Mouse (Mus musculus): ENCODE data around the gene Gigyf1. TPM values are rescaled to one million over a fixed set of nuclear protein-coding genes. Genes with fewer than 3 reads are reported as not detected.

The Gigyf1 gene
- polyA plus RNA-seq (2011; ENCODE audit: insufficient read depth, insufficient read length, low replicate concordance, missing spikeins), result 57.6 and 80.1 TPM in 2 replicates

- Histone ChIP-seq H3K4me3 (replicated peaks; ENCODE audit: control insufficient read depth, low read depth, low read length) (no peak within 1 kb of the TSS), H3K4me1 (ENCODE audit: control insufficient read depth, insufficient read depth, low read length) (no peaks in the 10 kb centered on the region), H3K27ac (ENCODE audit: control insufficient read depth, insufficient read depth, low read depth, low read length, poor library complexity) (no peak within 1 kb of the TSS)
- TF ChIP-seq CTCF (IDR thresholded peaks at IDR 0.05; ENCODE audit: control insufficient read depth, insufficient read depth, low read length), result peak; percentile 65
- no peak for TF ChIP-seq POLR2A (IDR thresholded peaks at IDR 0.05; ENCODE audit: borderline replicate concordance, control insufficient read depth, low read depth, low read length)
- WGBS, result 81% methylated on average over 5 of the region's 5 CpGs
These were observed at the start of gene Gigyf1 for GRCm38 (mm10) chr5:137518436-137518835. Gigyf1 (plus strand) TSS chr5:137518548.

GRCm38 (mm10) chr5:137472252-137472904 is 46.0 kb upstream of the Gigyf1 start:
- 43% methylated on average over 5 of the region's 5 CpGs for WGBS
- no peak for TF ChIP-seq POLR2A (IDR thresholded peaks at IDR 0.05; ENCODE audit: borderline replicate concordance, control insufficient read depth, low read depth, low read length)
- TF ChIP-seq CTCF (IDR thresholded peaks at IDR 0.05; ENCODE audit: control insufficient read depth, insufficient read depth, low read length), result no peak
- H3K27ac ChIP-seq (ENCODE audit: control insufficient read depth, insufficient read depth, low read depth, low read length, poor library complexity), result no peak overlapping the region
- no peaks in the 10 kb centered on the region for H3K4me1 ChIP-seq (ENCODE audit: control insufficient read depth, insufficient read depth, low read length)
- H3K4me3 ChIP-seq (replicated peaks; ENCODE audit: control insufficient read depth, low read depth, low read length), result no peak overlapping the region

- TF ChIP-seq CTCF (IDR thresholded peaks at IDR 0.05; ENCODE audit: control insufficient read depth, insufficient read depth, low read length) (no peak), POLR2A (IDR thresholded peaks at IDR 0.05; ENCODE audit: borderline replicate concordance, control insufficient read depth, low read depth, low read length) (no peak)
- Histone ChIP-seq H3K4me3 (replicated peaks; ENCODE audit: control insufficient read depth, low read depth, low read length) (no peak overlapping the region), H3K27ac (ENCODE audit: control insufficient read depth, insufficient read depth, low read depth, low read length, poor library complexity) (no peak overlapping the region), H3K4me1 (ENCODE audit: control insufficient read depth, insufficient read depth, low read length) (no peaks in the 10 kb centered on the region)
- 65% methylated on average over 2 of the region's 2 CpGs for WGBS
These were observed 44.0 kb upstream of the Gigyf1 start for GRCm38 (mm10) chr5:137474351-137474750.

- TF ChIP-seq CTCF (IDR thresholded peaks at IDR 0.05; ENCODE audit: control insufficient read depth, insufficient read depth, low read length), result no peak
- TF ChIP-seq POLR2A (IDR thresholded peaks at IDR 0.05; ENCODE audit: borderline replicate concordance, control insufficient read depth, low read depth, low read length), result no peak
- no peaks in the 10 kb centered on the region for H3K4me1 ChIP-seq (ENCODE audit: control insufficient read depth, insufficient read depth, low read length)
- H3K27ac ChIP-seq (ENCODE audit: control insufficient read depth, insufficient read depth, low read depth, low read length, poor library complexity), result no peak within 1 kb of the TSS
- H3K4me3 ChIP-seq (replicated peaks; ENCODE audit: control insufficient read depth, low read depth, low read length), result no peak within 1 kb of the TSS
- 79% methylated on average over 5 of the region's 5 CpGs for WGBS
These were observed 41.4 kb upstream of the Gigyf1 start, which contains the start of gene Zan for GRCm38 (mm10) chr5:137476964-137477363. Zan (minus strand) TSS chr5:137477064.

GRCm38 (mm10) chr5:137481138-137481537 is 37.2 kb upstream of the Gigyf1 start:
- TF ChIP-seq POLR2A (IDR thresholded peaks at IDR 0.05; ENCODE audit: borderline replicate concordance, control insufficient read depth, low read depth, low read length) (no peak), CTCF (IDR thresholded peaks at IDR 0.05; ENCODE audit: control insufficient read depth, insufficient read depth, low read length) (peak; percentile 49)
- H3K4me1 ChIP-seq (ENCODE audit: control insufficient read depth, insufficient read depth, low read length), result no peaks in the 10 kb centered on the region
- no peak overlapping the region for H3K27ac ChIP-seq (ENCODE audit: control insufficient read depth, insufficient read depth, low read depth, low read length, poor library complexity)
- no peak overlapping the region for H3K4me3 ChIP-seq (replicated peaks; ENCODE audit: control insufficient read depth, low read depth, low read length)

- 57% methylated on average over 8 of the region's 8 CpGs for WGBS
- TF ChIP-seq CTCF (IDR thresholded peaks at IDR 0.05; ENCODE audit: control insufficient read depth, insufficient read depth, low read length) (no peak), POLR2A (IDR thresholded peaks at IDR 0.05; ENCODE audit: borderline replicate concordance, control insufficient read depth, low read depth, low read length) (no peak)
- Histone ChIP-seq H3K4me3 (replicated peaks; ENCODE audit: control insufficient read depth, low read depth, low read length) (no peak overlapping the region), H3K4me1 (ENCODE audit: control insufficient read depth, insufficient read depth, low read length) (no peaks in the 10 kb centered on the region), H3K27ac (ENCODE audit: control insufficient read depth, insufficient read depth, low read depth, low read length, poor library complexity) (no peak overlapping the region)
These were observed 36.5 kb upstream of the Gigyf1 start for GRCm38 (mm10) chr5:137481897-137482296.

- Histone ChIP-seq H3K4me3 (replicated peaks; ENCODE audit: control insufficient read depth, low read depth, low read length) (no peak overlapping the region), H3K27ac (ENCODE audit: control insufficient read depth, insufficient read depth, low read depth, low read length, poor library complexity) (no peak overlapping the region), H3K4me1 (ENCODE audit: control insufficient read depth, insufficient read depth, low read length) (no peaks in the 10 kb centered on the region)
- WGBS, result 40% methylated on average over 30 of the region's 30 CpGs
- TF ChIP-seq POLR2A (IDR thresholded peaks at IDR 0.05; ENCODE audit: borderline replicate concordance, control insufficient read depth, low read depth, low read length) (no peak), CTCF (IDR thresholded peaks at IDR 0.05; ENCODE audit: control insufficient read depth, insufficient read depth, low read length) (no peak)
These were observed 33.1 kb upstream of the Gigyf1 start for GRCm38 (mm10) chr5:137485071-137485850.

GRCm38 (mm10) chr5:137485851-137486155 is 32.5 kb upstream of the Gigyf1 start:
- no peak overlapping the region for H3K27ac ChIP-seq (ENCODE audit: control insufficient read depth, insufficient read depth, low read depth, low read length, poor library complexity)
- WGBS, result 18% methylated on average over 17 of the region's 17 CpGs
- no peaks in the 10 kb centered on the region for H3K4me1 ChIP-seq (ENCODE audit: control insufficient read depth, insufficient read depth, low read length)
- TF ChIP-seq CTCF (IDR thresholded peaks at IDR 0.05; ENCODE audit: control insufficient read depth, insufficient read depth, low read length), result no peak
- TF ChIP-seq POLR2A (IDR thresholded peaks at IDR 0.05; ENCODE audit: borderline replicate concordance, control insufficient read depth, low read depth, low read length), result no peak
- H3K4me3 ChIP-seq (replicated peaks; ENCODE audit: control insufficient read depth, low read depth, low read length), result no peak overlapping the region
